Mouse (Mus musculus) intestine, embryonic 14.5 days (tissue): Measurements from ENCODE around the gene Atg5. TPM values are rescaled to one million over a fixed set of nuclear protein-coding genes. Genes with fewer than 3 reads are reported as not detected.
"Not testable (repeated sequence)": the region's sequence is repeated elsewhere in the genome, so short reads cannot be mapped to it uniquely, and the experiment has no call there.

ENCODE experiments used
- ATAC-seq: fragments of 200-750 bp; cut with Nextera tagmentation; replicated peaks from 2 replicates; pipeline ENCODE4 v1.8.0; 2017; ENCODE audit warnings: low read depth, moderate number of reproducible peaks, moderate TSS enrichment, moderate library complexity; ENCODE audit not compliant: low FRiP score, low TSS enrichment
- DNase-seq: peaks from one replicate; pipeline ENCODE4 v3.0.0-alpha.2; 2018; ENCODE audit warnings: low spot score
- H3K27ac ChIP-seq: fragments of 300-500 bp; sonication (generic); 2 replicates; pipeline ENCODE4 v1.5.1; 2014; ENCODE audit warnings: low read depth, mild to moderate bottlenecking, control low read depth
- H3K27me3 ChIP-seq: fragments of 300-500 bp; sonication (generic); replicated peaks from 2 replicates; pipeline ENCODE4 v1.6.1; 2014; ENCODE audit warnings: low read length, control low read depth; ENCODE audit not compliant: control insufficient read depth, insufficient read depth
- H3K36me3 ChIP-seq: fragments of 300-500 bp; sonication (generic); 2 replicates; pipeline ENCODE4 v1.6.1; 2014; ENCODE audit warnings: low read length, control low read depth; ENCODE audit not compliant: control insufficient read depth, insufficient read depth
- H3K4me1 ChIP-seq: fragments of 300-500 bp; sonication (generic); replicated peaks from 2 replicates; pipeline ENCODE4 v1.6.1; 2014; ENCODE audit warnings: low read length, control low read depth, mixed read lengths; ENCODE audit not compliant: control insufficient read depth, insufficient read depth
- H3K4me2 ChIP-seq: fragments of 300-500 bp; sonication (generic); 2 replicates; pipeline ENCODE4 v1.6.1; 2014; ENCODE audit warnings: low read length
- H3K4me3 ChIP-seq: fragments of 300-500 bp; sonication (generic); 2 replicates; pipeline ENCODE4 v1.5.1; 2014; ENCODE audit warnings: low read depth, low read length, control low read depth, mixed read lengths
- H3K9ac ChIP-seq: fragments of 300-500 bp; sonication (generic); 2 replicates; pipeline ENCODE4 v1.6.1; 2014; ENCODE audit warnings: mild to moderate bottlenecking, low read length
- H3K9me3 ChIP-seq: fragments of 300-500 bp; sonication (generic); 2 replicates; pipeline ENCODE4 v1.6.1; 2016; ENCODE audit warnings: low read length, control low read depth; ENCODE audit not compliant: control insufficient read depth
- WGBS: fragments of 180-500 bp; shearing (Covaris S2); extraction: QIAGEN DNeasy Blood & Tissue Kit; methylation state at CpG from one replicate; pipeline ENCODE4 v1.1.7; 2014; 5-methylcytosine and 5-hydroxymethylcytosine counted together
- polyA plus RNA-seq: library from polyadenylated mRNA; unstranded; fragments of >200 nt; fragmentation: Nextera tagmentation; extraction: Ambion mirVana; gene quantifications from 2 replicates; pipeline ENCODE4 v1.2.1, GENCODE M21; 2014

Atg5 gene
- polyA plus RNA-seq, 1 experiment from 2014 or later: 52.0 TPM

DNA sequence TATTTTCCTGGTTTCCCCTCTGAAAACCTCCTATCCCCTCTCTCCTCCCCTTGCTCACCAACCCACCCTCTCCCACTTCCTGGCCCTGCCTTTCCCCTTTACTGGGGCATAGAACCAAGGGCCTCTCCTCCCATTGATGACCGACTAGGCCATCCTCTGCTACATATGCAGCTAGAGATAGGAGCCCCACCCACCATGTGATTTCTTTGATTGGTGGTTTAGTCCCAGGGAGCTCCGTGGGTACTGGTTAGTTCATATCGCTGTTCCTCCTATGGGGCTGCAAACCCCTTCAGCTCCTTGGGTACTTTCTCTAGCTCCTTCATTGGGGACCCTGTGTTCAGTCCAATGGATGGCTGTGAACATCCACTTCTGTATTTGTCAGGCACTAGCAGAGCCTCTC lies 64.5 kb downstream of the Atg5 start:
- not testable (repeated sequence) for H3K4me1 ChIP-seq, DNase-seq, H3K9me3 ChIP-seq, H3K27me3 ChIP-seq, H3K4me3 ChIP-seq, H3K4me2 ChIP-seq, H3K9ac ChIP-seq, H3K36me3 ChIP-seq, H3K27ac ChIP-seq, ATAC-seq
- 99% methylated on average over 3 of the region's 3 CpGs for WGBS

DNA sequence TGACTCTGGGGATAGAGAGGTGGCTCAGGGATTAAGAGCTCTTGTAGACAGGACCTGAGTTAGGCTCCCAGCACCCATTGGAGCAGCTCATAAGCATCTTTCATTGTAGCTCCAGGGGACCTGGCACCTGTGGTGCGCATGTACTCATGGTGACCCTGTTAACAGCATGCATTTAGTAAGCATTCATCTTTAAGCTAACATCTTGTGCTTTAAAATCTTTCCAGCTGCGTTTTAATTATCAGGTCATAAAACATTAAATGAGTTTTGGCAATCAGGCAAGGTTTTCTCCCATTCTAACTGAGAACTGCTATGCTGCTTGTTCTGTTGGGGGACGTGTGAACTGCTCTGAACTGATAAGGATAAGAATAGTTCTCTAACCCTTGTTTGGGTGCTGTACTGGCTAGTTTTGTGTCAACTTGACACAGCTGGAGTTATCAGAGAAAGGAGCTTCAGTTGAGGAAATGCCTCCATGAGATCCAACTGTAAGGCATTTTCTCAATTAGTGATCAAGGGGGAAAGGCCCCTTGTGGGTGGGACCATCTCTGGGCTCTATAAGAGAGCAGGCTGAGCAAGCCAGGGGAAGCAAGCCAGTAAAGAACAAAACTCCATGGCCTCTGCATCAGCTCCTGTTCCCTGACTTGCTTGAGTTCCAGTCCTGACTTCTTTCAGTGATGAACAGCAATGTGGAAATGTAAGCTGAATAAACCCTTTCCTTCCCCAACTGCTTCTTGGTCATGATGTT lies 68.7 kb downstream of the Atg5 start:
- H3K27ac ChIP-seq, H3K9ac ChIP-seq, H3K4me1 ChIP-seq, ATAC-seq, H3K27me3 ChIP-seq, H3K4me2 ChIP-seq, DNase-seq, H3K4me3 ChIP-seq, H3K9me3 ChIP-seq, H3K36me3 ChIP-seq: not testable (repeated sequence)
- 81% methylated on average over 3 of the region's 3 CpGs for WGBS

DNA sequence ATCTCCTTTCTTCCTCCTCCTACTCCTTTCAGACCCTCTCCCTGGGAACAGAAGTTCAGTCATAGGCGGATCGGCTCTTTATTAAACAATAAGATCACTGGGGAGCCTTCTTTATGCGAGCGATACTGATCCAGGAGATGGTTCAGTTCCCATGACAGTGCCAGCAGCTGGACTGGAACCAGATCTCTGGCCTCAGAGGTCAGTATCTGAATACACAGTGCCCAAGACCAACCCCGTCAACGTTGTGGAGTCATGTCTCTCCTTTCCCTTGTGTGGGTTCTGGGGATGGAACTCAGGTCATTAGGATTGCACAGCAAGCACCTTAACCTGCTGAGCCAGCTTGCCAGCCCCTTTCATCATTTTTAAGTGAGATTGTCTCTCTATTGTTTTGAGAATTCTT lies 70.4 kb downstream of the Atg5 start:
- H3K27me3 ChIP-seq: no peaks in the 10 kb centered on the region
- H3K4me1 ChIP-seq: no peaks in the 10 kb centered on the region
- no peak overlapping the region for H3K27ac ChIP-seq
- no peak for DNase-seq
- ATAC-seq: no peak
- H3K9me3 ChIP-seq: no peaks in the 10 kb centered on the region
- H3K4me2 ChIP-seq: no peak overlapping the region
- no peak overlapping the region for H3K9ac ChIP-seq
- H3K4me3 ChIP-seq: no peak overlapping the region
- no peaks in the 10 kb centered on the region for H3K36me3 ChIP-seq
- WGBS: 85% methylated on average over 6 of the region's 6 CpGs

DNA sequence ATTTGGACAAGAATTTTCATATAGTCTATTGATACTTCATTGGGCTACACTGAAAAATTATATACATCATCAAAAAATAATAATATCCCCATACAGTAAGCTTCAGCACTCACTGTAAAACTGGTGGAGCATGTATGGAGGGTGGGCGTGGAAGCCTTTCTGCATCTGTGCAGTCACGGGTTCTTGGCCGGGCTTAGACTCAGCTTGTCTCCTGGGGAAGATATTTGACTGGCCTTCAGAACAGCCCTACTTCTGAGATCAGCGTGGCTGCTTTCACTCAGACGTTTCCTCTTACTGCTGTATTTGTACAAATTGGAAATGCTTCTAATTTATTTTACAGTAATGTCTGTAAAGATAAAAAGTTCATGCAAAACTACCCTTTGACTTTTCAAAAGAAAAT lies 71.2 kb downstream of the Atg5 start:
- H3K9me3 ChIP-seq: no peaks in the 10 kb centered on the region
- WGBS: 84% methylated on average over 5 of the region's 5 CpGs
- no peak overlapping the region for H3K27ac ChIP-seq
- H3K27me3 ChIP-seq: no peaks in the 10 kb centered on the region
- H3K4me3 ChIP-seq: no peak overlapping the region
- no peaks in the 10 kb centered on the region for H3K4me1 ChIP-seq
- DNase-seq (no peak), ATAC-seq (no peak)
- no peak overlapping the region for H3K9ac ChIP-seq
- H3K36me3 ChIP-seq: no peaks in the 10 kb centered on the region
- H3K4me2 ChIP-seq: no peak overlapping the region

DNA sequence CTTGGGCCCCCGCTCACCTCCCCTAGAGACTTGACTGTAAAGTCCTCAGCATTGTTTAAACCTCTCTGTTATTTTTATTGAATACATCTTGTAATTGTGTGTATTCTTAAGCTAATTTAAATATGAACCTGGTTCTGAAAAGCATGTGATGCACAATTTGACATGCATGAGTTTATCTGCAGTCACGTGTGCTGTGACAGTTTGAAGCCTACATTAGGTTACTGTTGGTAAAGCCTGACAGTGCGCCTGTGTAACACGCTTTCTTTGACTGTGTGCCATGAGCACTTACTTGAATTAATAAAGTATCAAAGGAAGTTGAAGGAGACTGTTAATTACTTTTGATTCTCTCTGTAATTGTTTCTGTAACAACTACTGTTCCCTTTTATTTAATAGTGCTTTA lies 72.8 kb downstream of the Atg5 start:
- DNase-seq (no peak), ATAC-seq (no peak)
- Histone ChIP-seq H3K9ac (no peak overlapping the region), H3K4me1 (no peaks in the 10 kb centered on the region), H3K4me2 (no peak overlapping the region), H3K4me3 (no peak overlapping the region), H3K27me3 (no peaks in the 10 kb centered on the region), H3K9me3 (no peaks in the 10 kb centered on the region), H3K27ac (no peak overlapping the region), H3K36me3 (no peaks in the 10 kb centered on the region)
- whole genome bisulfite sequencing: 89% methylated on average over 4 of the region's 4 CpGs

DNA sequence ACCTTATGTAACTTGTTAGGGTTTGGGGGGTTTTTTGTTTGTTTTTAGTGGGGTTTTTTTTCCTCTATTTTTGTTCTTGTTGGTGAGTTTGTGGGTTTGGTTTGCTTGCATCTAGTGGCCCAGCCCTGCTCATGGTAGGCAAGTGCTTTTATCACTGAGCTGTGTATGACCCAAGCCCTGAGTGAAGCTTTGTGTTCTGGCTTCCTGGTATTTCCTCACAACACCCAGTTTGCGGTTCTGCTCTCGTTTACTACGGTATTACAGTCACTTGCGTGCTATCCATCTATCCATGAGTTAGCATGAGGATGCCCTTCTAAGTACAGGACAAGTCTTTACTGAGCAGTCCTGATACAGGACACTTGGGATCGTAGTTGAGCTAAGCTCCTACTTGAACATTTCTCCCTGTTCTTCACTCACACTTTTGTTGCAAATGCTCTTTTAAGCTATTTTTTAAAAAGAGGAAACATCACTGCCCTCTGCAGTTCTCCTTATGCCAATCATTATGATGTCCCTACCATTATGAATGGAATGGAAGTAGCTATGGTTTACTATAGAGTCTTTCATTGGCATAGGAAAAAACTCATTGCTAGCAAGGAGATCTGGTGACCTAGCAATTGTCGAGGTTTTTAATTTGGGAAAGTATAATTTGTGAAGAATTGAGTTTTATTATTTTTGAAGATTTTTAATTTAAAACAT lies 73.8 kb downstream of the Atg5 start:
- no peak overlapping the region for H3K4me3 ChIP-seq
- H3K4me2 ChIP-seq: no peak overlapping the region
- no peaks in the 10 kb centered on the region for H3K4me1 ChIP-seq
- whole genome bisulfite sequencing: 93% methylated on average over 6 of the region's 6 CpGs
- no peak for ATAC-seq
- no peaks in the 10 kb centered on the region for H3K36me3 ChIP-seq
- DNase-seq: no peak
- H3K9me3 ChIP-seq: no peaks in the 10 kb centered on the region
- no peaks in the 10 kb centered on the region for H3K27me3 ChIP-seq
- no peak overlapping the region for H3K9ac ChIP-seq
- H3K27ac ChIP-seq: no peak overlapping the region

DNA sequence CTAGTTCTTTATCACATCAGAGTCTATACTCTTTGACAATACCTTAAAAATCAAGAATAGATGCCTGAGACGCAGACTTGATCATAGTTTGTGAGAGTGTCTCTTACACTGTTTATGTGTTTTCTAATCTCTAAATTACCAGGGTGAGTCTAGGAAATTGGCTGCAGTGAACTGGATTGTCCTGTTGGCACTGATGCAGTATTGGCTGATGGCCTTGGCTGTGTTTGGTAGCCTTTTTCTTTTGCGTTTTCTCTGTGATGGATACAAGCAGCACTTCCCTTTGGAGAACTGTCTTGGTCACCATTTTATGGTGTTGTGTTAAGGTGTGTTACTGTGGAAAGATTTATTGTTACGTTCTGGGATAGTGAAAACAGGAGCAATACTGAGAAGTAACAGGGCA lies 75.2 kb downstream of the Atg5 start:
- no peaks in the 10 kb centered on the region for H3K27me3 ChIP-seq
- no peak for ATAC-seq
- H3K4me2 ChIP-seq: no peak overlapping the region

DNA sequence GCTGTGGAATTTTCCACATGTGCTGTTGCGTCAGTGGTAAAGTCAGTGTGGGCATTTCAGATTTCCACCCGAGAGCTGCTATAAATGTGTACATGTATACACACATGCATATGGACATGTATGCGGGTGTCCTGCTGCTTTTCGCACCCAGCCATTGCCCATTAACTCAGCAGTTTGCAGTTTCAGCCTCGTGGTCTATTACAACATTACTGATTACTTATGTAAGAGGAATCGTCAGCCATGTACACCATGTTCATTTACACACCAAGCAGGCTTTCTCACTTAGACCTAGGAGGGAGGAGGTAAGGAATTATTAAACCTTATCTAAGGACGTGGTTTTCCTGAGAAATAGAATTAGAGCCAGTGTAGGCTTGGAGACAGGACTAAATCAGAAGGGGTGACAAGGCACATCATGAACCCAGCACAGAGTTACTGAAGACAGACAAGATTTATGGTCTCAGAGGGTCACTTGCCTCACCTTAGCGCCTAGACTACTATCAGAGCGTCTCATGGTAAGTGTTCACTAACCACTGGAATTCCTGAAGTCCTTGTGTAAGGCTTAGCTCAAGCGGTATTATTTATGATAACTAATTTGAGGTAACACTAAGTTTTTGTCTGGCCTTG lies 79.5 kb downstream of the Atg5 start:
- H3K27ac ChIP-seq: no peak overlapping the region
- ATAC-seq (no peak), DNase-seq (no peak)
- no peaks in the 10 kb centered on the region for H3K27me3 ChIP-seq
- H3K4me2 ChIP-seq: no peak overlapping the region
- no peak overlapping the region for H3K9ac ChIP-seq
- 68% methylated on average over 10 of the region's 10 CpGs for WGBS
- H3K36me3 ChIP-seq: no peaks in the 10 kb centered on the region
- no peaks in the 10 kb centered on the region for H3K4me1 ChIP-seq
- H3K4me3 ChIP-seq: no peak overlapping the region
- no peaks in the 10 kb centered on the region for H3K9me3 ChIP-seq

More for the DNA sequence above, 75.2 kb downstream of the Atg5 start:
- H3K4me1 ChIP-seq: no peaks in the 10 kb centered on the region
- no peaks in the 10 kb centered on the region for H3K36me3 ChIP-seq
- no peak overlapping the region for H3K4me3 ChIP-seq
- H3K9ac ChIP-seq: no peak overlapping the region
- no peak for DNase-seq
- 87% methylated on average over 3 of the region's 3 CpGs for WGBS
- H3K27ac ChIP-seq: no peak overlapping the region
- no peaks in the 10 kb centered on the region for H3K9me3 ChIP-seq
